Comparison of ENCODE assay signal across 9 mouse cellular contexts in genomic region chr14:120660321-120660781, GRCm38 (mm10).
A peak's percentile ranks its signal among the peaks of the same experiment; 100 is the strongest.
DNase-seq lines count a peak whose midpoint lies in the region; ATAC-seq lines count a peak whose summit lies in the region.
"Had no signal": no experiment of that assay in that cellular context is flagged by ENCODE, and none has a peak within 500 bp of the region (broad histone marks: within the 10 kb centered on the region; RNA-seq: fewer than 3 reads in every experiment).

No protein-coding gene starts in this region.

- ATAC-seq in kidney, embryonic 14.5 days (ENCODE audit: low FRiP score, low TSS enrichment), result no peak
- no peak for ATAC-seq in inflammation-experienced regulatory T-cells, adult 6 months

- no peaks in the 10 kb centered on the region for H3K4me1 ChIP-seq in kidney, embryonic 14.5 days (ENCODE audit: control insufficient read depth, insufficient read depth, low read length)

- intact Hi-C loops in gastrocnemius, postnatal 14 days (cut with DNase I; ENCODE audit: low total_unique reads), result loop anchor here (10.0 kb wide), 1 partner anchor 586 kb away; no protein-coding TSS in a partner anchor

- H3K4me3 ChIP-seq in kidney, embryonic 14.5 days (ENCODE audit: low read length), result no peak overlapping the region
- H3K4me3 ChIP-seq: heart, embryonic 13.5 days had no signal

- no peak overlapping the region for H3K4me2 ChIP-seq in kidney, embryonic 14.5 days (replicated peaks; ENCODE audit: low read depth, low read length)
- H3K4me2 ChIP-seq: heart, embryonic 13.5 days had no signal

- peak; percentile 21 for DNase-seq in kidney, adult 11 months
- peak; percentile 9 for DNase-seq in cerebellum, adult 11-12 months
- peak; percentile 35 for DNase-seq in gastrocnemius, postnatal 14 days
- peak; percentile 58 for DNase-seq in layer of hippocampus, adult 9-11 months
- DNase-seq in lung, postnatal 25 days (ENCODE audit: low spot score), result peak; percentile 60
- DNase-seq in spleen, adult 18-20 months, result no peak

- H3K9ac ChIP-seq in kidney, embryonic 14.5 days (ENCODE audit: low read depth, low read length), result no peak overlapping the region
- H3K9ac ChIP-seq: heart, embryonic 13.5 days had no signal

- H3K9me3 ChIP-seq in kidney, embryonic 14.5 days (ENCODE audit: control insufficient read depth, low read length), result no peaks in the 10 kb centered on the region
- H3K9me3 ChIP-seq: heart, embryonic 13.5 days had no signal

- no peaks in the 10 kb centered on the region for H3K27me3 ChIP-seq in kidney, embryonic 14.5 days (ENCODE audit: control insufficient read depth, insufficient read depth, low read length)
- H3K27me3 ChIP-seq: heart, embryonic 13.5 days had no signal

- H3K27ac ChIP-seq in kidney, embryonic 14.5 days (ENCODE audit: low read depth, low read length), result no peak overlapping the region

- H3K36me3 ChIP-seq in kidney, embryonic 14.5 days (ENCODE audit: control insufficient read depth, insufficient read depth, low read length), result no peaks in the 10 kb centered on the region
- H3K36me3 ChIP-seq: heart, embryonic 13.5 days had no signal

- WGBS in kidney, embryonic 14.5 days, result 65% methylated on average over 6 of the region's 6 CpGs

Comparison
In these comparisons a context has a peak if more than half of its experiments do, and no peak if none do; other contexts are left out.
1. DNase-seq: peak in kidney, adult 11 months (single experiment), cerebellum, adult 11-12 months (single experiment), gastrocnemius, postnatal 14 days (single experiment), layer of hippocampus, adult 9-11 months (single experiment) and lung, postnatal 25 days (single experiment); none in spleen, adult 18-20 months (0 of 2).